Mouse (Mus musculus): ENCODE measurements at regions not wholly inside any gene's neighbourhood (a gene's known extent, or its start where the extent isn't known, plus 50 kb on each side); places are given as distances from the start of the nearest gene placed in this dataset.

DNA sequence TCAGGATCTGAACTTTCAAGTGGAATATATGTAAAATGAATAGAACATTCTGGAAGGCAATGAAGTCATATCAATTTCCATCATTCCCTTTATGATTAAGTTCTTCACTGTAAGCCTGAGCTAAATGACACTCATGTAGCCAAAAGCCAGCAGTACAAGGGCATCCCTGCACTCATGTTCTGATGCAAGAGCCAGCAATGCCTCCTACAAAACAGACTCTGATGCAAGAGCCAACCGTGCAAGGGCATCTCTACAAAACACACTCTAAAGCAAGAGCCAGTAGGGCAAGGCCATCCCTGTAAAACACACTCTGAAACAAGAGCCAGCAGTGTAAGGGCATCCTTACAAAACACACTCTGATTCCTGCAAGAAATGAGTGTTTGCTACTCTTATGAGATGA is 997.4 kb upstream of the Adgrl2 start:
- TF ChIP-seq NELFE (IDR thresholded peaks at IDR 0.05; ENCODE audit: low read depth, low read length) = no peak
- TF ChIP-seq CTCF (conservative IDR thresholded peaks at IDR 0.05 in 1 of 2, IDR thresholded peaks at IDR 0.05 in 1 of 2; ENCODE audit: low read depth in 2 of 2, low read length in 2 of 2) = no peak
- no peak for TF ChIP-seq MAFK (IDR thresholded peaks at IDR 0.05; ENCODE audit: insufficient replicate concordance, low read length)
- TF ChIP-seq BHLHE40 (IDR thresholded peaks at IDR 0.05; ENCODE audit: low read depth, low read length) = no peak
- no peak for TF ChIP-seq EP300 (IDR thresholded peaks at IDR 0.05; ENCODE audit: low read length)
- no peak for TF ChIP-seq ZNF384 (IDR thresholded peaks at IDR 0.05; ENCODE audit: low read depth, low read length)
- no peak for TF ChIP-seq PAX5 (IDR thresholded peaks at IDR 0.05; ENCODE audit: low read length)
- no peak for TF ChIP-seq CHD1 (IDR thresholded peaks at IDR 0.05; ENCODE audit: low read depth, low read length)
- no peak for TF ChIP-seq TBP (conservative IDR thresholded peaks at IDR 0.05; ENCODE audit: low read depth, low read length)
